Mouse (Mus musculus) neural tube, embryonic 10.5 days (tissue): Measurements from ENCODE around the gene Grn.
"Not testable (repeated sequence)": the region's sequence is repeated elsewhere in the genome, so short reads cannot be mapped to it uniquely, and the experiment has no call there.

ENCODE experiments used
- DNase-seq: peaks from one replicate; pipeline ENCODE4 v3.0.0-alpha.2; 2017; ENCODE audit warnings: low spot score; ENCODE audit errors: extremely low spot score

The Grn gene

DNA sequence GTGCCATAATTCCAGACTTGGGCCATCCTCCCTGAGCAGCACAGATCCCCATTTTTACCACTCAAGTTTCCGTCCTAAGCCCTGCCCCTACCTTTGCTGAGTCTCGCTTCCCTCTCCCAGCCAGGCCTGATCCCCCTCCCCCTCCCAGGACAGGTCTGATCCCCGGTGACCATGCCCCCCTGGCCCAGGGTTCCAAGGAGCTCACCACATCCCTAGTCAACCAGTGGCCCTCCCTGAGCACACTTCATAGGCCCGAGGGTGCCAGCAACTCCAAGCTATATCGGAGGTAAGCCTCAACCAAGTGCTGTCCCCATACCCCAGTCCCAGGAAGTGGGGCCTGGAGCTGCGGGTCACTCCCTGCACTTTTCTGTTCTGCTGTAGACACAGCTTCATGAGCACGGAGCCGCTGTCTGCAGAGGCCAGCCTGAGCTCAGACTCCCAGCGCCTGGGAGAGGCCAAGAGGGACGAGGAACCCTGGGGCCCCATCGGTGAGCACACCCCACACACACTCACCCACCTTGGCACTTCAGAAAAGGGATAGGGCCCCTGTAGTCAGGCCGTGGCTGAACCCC, 29.5 kb upstream of the Grn start:
- no peak for DNase-seq

DNA sequence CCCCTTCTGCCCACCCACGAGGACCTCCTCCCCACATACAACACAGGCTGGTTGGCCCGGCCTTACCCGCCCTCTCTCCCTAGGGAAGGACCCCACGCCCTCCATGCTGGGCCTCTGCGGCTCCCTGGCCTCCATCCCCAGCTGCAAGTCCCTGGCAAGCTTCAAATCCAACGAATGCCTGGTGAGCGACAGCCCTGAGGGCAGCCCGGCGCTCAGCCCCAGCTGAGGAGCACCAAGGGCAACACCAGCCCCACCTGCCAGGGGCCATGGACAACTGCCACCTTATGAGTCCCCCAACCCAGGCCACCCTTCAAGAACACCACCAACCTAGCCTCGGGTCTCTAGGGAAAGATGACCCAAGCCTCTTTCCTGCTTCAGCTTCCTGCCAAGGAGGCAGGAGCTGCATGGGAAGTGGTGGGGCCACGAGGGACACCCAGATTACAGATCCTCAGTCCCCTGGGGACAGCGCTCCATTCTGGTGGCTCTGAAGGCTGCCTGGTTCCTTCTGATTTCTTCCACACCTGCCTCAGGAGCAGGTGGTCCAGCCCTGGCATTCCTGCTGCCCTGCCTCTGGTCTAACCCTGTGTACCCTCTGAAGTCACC, 28.1 kb upstream of the Grn start:
- no peak for DNase-seq

DNA sequence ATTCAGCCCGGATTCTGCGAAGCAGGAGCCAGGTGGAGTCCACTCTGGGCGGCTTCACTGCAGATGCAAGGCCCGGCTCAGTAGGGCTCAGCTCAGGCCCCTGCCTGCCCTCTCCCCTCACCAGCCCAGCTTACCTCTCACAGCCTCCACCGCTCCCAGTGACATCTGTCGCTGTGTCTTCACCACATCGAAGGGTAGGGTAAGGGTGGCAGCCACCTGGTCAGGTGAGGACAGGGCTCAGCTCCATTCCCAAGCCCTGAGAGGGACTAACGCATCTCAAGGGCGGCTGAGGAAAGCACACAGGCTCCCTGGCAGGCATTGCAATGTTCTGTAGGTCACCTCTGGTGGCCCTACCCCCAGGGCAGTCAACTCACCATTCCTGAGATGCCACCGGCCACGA, 26.5 kb upstream of the Grn start:
- no peak for DNase-seq

DNA sequence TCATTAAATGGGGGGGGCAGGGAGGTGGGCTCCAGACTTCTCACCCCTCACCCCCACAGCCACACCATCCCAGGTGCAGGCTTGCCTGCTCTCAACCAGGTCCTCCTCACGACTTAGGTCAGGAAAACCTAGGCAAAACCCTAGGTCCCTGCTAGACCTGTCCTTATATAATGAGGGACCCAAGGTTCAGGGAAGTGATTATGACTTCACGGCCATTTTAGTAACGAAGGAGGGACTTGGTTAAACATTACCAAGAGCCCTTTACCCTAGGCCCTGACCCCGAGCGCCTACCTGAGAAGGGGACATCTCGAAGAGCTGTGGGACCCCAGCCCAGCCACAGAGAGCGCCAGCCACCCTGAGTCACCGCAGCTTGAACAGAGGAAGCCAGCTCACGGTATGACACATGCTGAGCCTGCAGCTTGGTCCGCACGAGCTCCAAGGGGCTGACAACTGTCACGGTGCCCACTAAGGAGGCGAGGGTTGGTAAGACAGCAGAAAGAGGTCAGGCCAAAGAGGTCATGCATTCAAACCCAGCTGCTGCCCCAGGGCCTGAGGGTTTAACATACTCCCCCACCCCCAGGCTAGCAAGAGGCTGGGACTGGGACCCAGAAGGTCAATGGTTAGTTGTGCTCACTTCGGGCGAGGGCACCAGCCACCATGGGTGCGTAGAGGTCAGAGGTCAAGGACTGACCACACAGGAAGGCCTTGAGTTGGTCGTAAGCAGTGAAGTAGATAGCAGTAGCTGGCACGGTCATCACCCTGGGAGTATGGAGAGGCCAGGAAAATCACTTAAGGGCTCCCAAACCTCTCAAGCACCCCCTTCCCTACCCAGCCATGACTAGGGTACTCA, 25.7 kb upstream of the Grn start:
- DNase-seq = no peak

DNA sequence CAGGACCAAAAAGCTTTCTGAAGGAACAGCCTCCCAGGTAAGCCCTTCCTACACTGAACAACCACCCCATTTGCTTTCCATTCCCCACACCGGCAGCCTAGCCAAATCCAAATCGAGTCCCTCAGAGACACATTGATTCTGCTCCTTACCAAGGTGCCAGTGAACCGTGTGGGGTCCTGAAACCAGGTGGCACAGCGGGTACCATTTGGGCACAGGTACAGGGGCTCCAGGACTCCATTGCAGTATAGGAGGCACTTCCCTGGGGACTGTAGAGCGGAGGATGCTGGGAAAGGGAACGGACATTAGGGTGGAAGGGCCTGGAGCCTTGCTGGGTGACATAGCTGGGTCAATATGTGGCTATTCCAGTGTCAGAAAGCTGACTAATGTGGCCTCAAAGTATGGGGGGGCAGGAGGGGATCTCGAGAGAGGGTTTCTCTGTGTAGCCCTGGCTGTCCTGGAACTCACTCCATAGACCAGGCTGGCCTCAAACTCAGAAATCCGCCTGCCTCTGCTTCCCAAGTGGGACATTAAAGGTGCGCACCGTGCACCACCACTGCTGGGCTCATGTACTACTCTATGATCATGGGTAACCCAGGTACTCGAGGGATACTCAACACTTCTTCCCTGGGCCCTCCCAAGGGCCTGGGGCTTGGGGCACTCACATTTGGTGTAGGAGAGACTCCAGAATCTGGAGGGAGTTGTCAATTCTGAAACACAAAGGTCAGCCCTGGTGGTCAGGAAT, 24.4 kb upstream of the Grn start:
- no peak for DNase-seq

DNA sequence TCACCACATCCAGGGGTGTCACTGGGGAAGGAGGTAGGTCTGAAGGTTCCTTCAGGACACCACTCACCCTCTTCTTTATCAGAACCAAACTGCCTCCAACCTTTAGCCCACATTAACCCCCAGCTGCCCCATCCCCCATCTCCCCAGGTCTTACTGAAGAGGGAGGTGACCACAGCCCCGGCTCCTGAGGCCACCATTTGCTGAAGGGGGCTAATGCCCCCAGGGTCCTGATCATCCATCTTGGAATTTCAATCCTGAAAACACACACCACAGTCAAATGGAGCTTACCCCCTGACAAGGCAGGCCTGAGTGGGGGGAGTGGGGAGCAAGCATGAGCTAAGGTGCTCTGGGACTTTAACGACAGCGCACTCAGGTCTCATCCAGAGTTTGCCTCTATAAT, 23.7 kb upstream of the Grn start:
- DNase-seq = no peak

DNA sequence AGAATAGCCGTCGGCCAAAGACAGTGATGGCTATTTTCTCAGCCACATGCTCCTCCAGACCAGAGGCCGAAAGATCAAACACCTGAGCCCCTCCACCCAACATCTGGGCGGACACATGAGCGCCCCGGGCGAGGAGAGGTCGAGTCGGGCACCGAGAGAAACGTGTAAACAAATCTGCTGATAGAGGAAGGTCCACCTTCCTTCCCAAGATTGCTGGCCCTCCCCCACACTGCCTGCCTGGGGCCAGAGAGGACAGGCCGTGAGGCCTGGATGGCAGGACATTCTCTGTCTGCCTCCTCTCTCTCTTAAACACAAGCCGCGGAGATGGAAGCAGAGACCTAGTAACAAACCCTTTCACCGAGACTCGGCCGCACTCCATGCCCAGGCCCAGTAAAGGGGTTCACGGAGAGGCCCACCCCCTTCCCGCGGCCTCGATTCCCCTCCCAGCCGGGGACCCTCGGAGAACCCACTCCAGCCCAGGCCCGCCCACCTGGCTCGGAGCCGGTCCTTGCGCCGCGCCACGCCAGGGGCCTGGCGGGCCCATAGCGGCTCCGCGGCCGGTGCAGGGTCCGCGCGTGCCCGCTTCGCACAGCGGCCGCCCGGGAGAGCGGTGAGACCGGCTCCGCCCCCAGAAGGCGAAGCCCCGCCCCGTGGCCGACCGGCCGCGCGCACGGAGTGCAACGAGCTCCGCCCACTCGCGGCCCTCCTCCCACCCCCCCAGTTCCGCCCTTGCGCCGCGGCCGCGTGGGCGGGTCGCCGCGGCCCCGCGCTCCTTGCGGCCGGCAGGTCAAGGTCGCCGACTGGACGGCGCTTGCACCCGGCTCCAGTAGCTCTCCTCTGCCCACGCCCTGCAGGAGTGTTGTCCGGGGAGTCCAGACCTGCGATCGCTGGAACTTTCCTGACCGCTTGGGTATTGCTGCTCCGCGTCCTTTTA, 22.9 kb upstream of the Grn start:
- DNase-seq = peak; percentile 92

DNA sequence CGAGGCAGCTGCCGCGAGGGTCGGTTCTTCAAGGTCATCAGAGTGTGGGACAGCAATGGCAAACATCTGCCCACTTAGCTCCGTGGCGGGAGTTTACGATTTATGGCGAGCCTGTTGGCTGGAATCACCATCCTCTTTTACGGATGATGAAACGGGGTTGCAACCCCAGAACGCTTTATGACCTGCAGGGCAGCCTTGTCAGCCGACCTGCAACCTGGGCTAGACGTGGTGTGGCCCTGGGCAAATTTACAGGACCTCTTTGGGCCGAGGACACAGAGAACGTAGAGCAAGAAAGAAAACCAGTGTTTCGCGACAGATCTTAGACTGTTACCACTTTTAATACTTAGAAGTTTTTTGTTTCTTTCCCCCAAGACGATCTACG, 22.3 kb upstream of the Grn start, which contains the start of gene Slc25a39:
TSS of gene Slc25a39 (minus strand) at position 113 of the 382 bp plus-strand sequence.
- no peak for DNase-seq

DNA sequence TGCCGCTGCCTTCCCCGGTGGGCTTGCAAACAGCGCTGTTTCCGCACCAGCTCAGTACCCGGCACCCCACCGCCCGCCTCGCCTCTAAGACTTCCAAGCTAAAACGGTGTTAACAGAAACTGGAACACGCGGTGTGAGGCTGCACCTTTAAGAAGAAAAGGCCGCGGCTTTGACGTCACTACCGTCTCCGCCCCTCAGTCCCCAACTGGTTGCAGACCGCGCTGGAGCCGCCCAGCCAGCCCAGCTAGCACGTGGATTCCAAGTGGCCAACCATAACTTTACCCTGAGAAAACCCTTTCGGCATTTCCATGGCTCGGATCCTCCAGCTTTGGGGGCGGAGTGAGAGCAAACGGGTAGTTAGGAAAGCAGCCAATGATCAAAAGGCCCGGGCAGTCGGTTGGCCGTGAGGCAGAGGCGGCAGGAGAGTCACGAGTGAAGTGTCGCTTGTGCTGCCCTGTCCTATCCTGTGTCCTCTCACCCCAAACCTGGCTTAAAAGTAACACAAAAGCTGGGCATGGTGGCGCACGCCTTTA, 21.7 kb upstream of the Grn start:
- peak; percentile 98 for DNase-seq

DNA sequence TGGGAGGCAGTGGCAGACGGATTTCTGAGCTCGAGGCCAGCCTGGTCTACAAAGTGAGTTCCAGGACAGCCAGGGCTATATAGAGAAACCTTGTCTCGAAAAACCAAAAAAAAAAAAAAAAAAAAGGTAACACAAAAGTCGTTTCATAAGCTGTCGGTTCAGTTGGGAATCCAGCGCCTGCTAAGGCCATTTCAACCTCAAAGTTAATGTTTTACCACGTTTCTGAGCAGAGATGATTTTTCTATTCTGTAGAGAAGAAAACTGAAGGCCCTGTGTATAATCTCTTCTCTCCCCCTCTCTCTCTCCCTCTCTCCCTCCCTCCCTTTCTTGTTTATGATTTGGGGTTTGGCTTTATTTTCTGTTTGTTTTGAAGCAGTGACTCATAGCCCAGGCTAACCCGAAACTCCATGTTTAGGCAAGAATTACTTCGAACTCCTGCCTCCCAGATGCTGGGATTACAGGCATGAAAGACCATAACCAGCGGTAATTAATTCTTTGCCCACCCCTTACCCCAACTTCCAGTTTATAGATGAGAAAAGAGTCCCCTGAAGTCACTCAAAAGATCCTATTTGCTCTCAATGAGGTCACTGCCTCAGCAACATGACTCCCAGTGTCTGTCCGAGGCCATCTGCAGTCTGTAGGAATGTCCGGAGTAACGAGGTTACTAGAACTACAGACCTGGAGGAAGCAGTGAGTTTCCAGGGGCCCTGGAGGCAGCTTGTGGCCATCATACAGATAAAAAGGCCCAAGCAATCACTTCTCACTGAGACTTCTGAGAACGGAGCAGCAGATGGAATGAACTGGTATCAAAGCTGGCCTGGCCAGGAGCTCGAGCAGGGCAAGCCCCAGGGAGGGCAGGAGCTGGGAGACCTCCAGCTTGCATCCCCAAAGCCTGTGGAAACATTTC, 21.0 kb upstream of the Grn start:
- DNase-seq = no peak

DNA sequence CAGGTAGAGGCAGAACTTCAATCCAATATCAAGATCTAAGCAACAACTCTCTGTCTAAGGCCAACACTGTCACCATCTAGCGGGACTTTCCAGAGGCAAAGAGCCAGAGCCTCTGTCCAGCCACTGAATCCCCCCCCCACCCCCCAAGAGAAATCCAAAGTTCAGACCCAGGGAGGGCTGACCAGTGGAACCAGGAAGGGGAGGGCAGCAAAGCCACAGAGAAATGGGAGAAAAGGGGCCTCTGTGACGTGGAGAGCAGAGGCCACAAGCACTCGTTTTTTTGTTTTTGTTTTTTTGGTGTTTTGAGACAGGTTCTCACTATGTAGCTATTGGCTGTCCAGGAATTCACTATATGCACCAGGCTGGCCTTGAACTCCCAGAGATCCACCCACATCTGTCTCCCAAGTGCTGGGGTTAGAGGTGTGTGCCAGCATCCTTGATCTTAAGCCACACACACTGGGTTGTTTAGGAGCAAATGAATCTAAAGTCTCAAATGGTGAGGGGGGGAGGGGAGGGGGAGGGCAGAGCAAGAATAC, 20.3 kb upstream of the Grn start:
- DNase-seq = no peak

DNA sequence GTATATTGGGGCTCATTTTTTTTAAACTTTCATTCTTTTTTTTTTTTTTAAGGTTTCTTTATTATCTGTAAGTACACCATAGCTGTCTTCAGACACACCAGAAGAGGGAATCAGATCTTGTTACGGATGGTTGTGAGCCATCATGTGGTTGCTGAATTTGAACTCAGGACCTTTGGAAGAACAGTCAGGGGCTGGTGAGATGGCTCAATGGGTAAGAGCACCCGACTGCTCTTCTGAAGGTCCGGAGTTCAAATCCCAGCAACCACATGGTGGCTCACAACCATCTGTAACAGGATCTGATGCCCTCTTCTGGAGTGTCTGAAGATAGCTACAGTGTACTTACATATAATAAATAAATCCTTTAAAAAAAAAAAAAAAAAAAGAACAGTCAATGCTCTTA, 19.8 kb upstream of the Grn start:
- not testable (repeated sequence) for DNase-seq

DNA sequence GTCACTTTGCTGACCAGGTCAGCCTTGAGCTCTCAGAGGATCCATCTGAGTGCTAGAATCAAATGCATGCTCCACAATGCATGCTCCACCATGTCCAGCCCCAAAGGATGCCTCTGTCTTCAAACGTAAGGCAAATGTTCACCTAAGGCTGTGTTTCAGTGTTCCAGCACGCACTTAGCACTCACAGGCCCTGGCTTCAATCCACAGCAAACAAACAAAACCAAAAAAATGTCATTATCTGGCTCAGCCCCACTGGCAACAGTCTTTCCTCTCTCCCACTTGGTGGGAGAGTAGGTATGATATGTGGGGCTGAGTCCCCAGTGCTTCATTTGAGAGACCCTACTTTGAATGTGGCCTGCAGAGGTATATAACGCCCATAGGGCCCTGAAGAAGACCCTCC, 19.1 kb upstream of the Grn start:
- no peak for DNase-seq

DNA sequence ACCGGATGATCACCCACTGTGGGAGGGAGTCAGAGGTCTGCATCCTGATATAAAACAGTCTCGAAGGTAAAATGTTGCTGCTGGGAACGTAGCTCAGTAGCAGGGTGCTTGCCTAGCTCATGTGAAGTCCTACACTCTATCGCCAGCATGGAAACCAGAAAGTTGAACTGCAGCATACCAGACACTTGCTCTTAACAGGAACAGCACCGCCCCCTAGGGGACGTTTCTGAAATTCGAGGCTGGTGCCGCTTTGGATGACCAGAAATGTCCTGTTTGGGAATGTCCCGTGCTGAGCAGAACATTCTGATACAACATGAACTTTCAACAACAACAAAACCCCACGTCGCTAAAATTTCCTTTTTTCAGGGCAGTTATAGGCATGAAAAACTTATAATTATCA, 18.4 kb upstream of the Grn start:
- DNase-seq = peak; percentile 89

DNA sequence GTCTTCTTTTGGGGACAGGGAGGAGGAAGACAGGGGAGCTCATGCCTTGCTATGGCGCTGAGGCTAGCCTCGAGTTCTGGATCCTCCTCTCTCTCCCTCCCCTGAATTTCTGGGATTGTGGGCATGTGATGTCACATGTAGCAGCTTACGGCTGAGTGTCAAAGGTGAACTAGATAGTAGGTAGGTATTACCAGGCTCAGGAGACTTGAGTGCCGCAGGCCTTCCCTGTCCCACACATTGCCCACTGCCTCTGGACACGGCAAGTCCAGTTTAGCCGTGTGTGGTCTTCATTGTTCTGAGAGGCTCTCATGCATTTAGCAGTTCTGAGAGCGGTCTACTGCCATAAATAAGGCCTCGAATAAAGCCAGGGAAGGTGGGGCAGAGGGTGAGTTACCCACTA, 17.1 kb upstream of the Grn start:
- no peak for DNase-seq

DNA sequence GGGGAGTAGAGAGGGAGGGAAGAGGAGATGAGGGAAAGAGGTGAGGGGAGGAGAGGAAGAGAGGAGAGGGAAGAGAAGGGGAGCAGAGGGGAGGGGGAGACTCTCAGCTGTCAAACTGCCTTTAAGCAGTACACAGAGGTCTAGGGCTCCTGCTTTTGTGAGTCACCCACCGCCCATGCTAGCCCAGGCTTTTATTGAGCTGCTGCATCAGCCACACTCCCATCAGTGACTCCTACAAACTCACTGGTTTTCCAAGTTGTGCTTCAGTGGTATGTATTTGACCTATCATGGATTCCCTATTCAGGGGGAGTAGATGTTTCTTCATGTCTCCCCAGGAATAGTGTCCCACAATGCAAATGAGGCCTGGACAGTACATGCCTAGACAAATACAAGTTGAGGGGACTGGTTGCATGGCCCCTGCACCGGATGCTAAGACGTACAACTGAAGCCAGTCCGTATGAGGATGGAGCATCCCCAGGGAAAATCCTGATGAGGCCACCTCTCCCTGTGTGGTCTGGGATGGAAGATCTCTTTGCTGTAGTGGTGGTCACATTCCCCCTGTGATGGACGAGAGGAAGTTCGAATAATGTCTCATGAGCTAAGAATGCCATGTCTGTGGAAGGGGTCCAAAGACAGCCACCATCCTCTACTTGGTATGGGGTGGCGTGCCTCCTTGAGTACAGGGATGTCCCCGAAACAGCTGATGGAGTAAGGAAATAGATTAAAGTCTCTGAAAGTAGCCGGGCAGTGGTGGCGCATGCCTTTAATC, 14.9 kb upstream of the Grn start:
- no peak for DNase-seq

DNA sequence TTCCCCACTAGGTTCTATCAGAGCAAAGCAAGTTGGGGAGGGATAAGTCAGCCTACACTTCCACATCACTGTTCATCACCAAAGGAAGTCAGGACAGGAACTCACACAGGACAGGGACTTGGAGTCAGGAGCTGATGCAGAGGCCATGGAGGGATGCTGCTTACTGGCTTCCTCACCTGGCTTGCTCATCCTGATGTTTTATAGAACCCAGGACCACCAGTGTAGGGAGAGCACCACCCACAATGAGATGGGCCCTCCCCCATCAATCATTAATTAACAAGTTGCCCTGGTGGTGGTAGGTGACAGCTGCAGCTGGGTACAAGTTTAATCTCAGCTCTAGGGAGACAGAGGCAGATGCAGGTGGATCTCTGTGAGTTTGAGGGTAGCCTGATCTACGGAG, 13.0 kb upstream of the Grn start:
- no peak for DNase-seq

DNA sequence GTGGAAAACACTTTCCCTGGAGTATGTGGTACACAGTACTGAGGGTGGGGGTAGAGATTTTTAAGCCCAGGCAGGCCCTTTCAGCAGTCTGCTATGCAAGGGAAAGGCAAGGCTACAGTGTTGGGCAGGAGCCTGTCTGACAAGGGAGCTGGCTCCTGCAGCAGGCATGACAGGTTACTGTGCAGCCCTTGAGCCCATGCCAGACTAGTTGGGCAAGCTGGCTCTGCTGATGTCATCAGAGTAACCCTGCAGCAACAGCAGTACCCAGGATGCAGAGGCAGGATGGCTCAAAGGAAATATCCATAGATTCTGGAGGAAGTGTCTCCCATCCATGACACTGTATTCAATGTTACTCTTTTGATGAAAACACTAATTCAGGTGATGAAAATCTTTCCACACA, 11.2 kb upstream of the Grn start:
- no peak for DNase-seq

DNA sequence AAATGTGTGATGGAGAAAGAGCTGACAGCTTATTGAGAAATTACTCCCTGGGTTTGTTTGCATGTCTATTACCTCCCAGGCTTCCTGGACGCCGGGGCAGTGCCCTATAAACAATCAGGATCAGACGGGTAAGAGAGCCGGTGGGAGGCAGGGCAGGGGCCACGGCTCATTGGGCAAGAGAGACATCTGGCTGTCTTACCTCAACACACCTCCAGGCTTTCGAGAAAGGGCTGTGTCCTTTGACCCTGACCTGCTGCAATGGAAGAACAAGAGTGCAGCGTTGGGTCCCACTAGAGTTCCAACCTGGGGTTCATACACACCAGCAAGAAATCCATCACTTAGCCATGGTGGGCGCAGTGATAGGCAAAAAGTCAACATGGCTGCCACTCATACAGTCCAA, 8.6 kb upstream of the Grn start:
- no peak for DNase-seq
